Mouse (Mus musculus) stomach, postnatal 0 days (tissue): ENCODE measurements around the gene Wwox.

ENCODE experiments used
- CTCF ChIP-seq: IDR thresholded peaks from 2 replicates; pipeline ENCODE4 v1.5.1; 2016; ENCODE audit warnings: antibody characterized with exemption, low read depth, mild to moderate bottlenecking, moderate library complexity
- EP300 ChIP-seq: optimal IDR thresholded peaks from 2 replicates; pipeline ENCODE3; 2016; ENCODE audit warnings: antibody characterized with exemption

DNA sequence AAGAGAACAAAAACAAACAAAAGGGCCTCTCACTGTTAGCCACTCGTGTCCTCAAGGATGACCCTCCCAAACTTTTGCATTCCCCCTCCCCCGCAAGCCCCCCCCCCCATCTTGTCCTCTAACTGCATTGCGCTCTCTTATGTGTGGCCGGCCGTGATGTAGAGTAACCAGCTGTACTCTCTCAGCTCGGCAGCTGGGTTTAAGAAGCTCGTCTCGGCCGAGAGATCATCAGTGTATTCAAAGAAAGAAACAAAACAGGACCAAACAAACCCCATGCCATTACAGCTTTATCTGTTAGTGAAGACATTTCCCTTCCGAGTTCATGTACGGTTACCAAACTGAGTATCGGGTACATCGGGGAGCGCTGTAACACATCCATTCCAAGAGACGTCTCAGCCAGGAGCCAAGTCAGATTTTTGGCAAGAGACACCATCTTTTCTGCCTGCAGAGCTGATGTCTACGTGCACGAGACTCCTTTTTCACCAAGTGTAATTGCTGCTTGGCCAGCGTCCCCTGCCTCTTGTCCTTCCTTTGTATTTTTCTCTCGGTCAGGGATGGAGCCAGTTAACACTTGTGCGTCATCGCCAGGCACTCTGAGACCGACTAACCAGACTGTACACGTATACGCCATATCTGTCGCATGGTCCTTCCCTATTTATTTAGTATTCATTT is 18.8 kb downstream of the Wwox start:
- TF ChIP-seq CTCF (no peak), EP300 (no peak)
